Mouse (Mus musculus) myocyte (in vitro differentiated cells): ENCODE data around the gene Upk2. TPM values are rescaled to one million over a fixed set of nuclear protein-coding genes. Genes with fewer than 3 reads are reported as not detected.

Experiments used
- H3K27me3 ChIP-seq: one replicate; pipeline ENCODE4 v1.6.1; 2011; ENCODE audit not compliant: control insufficient read depth, insufficient read depth, insufficient read length
- H3K36me3 ChIP-seq: one replicate; pipeline ENCODE4 v1.6.1; 2011; ENCODE audit not compliant: control insufficient read depth, insufficient read depth
- H3K4me2 ChIP-seq: one replicate; pipeline ENCODE4 v1.6.1; 2011; ENCODE audit warnings: low read depth, control low read depth
- H3K4me3 ChIP-seq: one replicate; pipeline ENCODE4 v1.5.1; 2011; ENCODE audit warnings: mild to moderate bottlenecking, control low read depth, moderate library complexity
- H3K79me2 ChIP-seq: one replicate; pipeline ENCODE4 v1.6.1; 2011; ENCODE audit not compliant: control insufficient read depth, insufficient read depth
- H3ac ChIP-seq: one replicate; pipeline ENCODE4 v1.6.1; 2011; ENCODE audit not compliant: control insufficient read depth, insufficient read length
- CEBPB ChIP-seq: IDR thresholded peaks from 2 replicates; pipeline ENCODE4 v1.6.1; 2011; ENCODE audit warnings: mild to moderate bottlenecking, moderate library complexity; ENCODE audit not compliant: poor library complexity, insufficient read depth, severe bottlenecking
- E2F4 ChIP-seq: IDR thresholded peaks from one replicate; pipeline ENCODE4 v1.6.1; 2011; ENCODE audit warnings: mild to moderate bottlenecking, control low read depth, moderate library complexity; ENCODE audit not compliant: insufficient read depth
- MAX ChIP-seq: IDR thresholded peaks from one replicate; pipeline ENCODE4 v1.6.1; 2011; ENCODE audit warnings: low read depth, mild to moderate bottlenecking, control low read depth
- MYOD1 ChIP-seq, 3 experiments: IDR thresholded peaks; one replicate each; pipeline ENCODE4 v1.6.1; 2011; ENCODE audit warnings: control low read depth in 2 of 3, low read depth in 2 of 3, mild to moderate bottlenecking in 2 of 3, moderate library complexity in 1 of 3; ENCODE audit not compliant: insufficient read length in 2 of 3, control insufficient read depth in 1 of 3
- MYOG ChIP-seq, 3 experiments: IDR thresholded peaks; one replicate each; pipeline ENCODE4 v1.6.1; 2011; ENCODE audit warnings: control low read depth in 2 of 3, low read depth in 2 of 3, mild to moderate bottlenecking in 2 of 3; ENCODE audit not compliant: insufficient read length in 2 of 3, control insufficient read depth in 1 of 3, insufficient read depth in 1 of 3
- POLR2A ChIP-seq: IDR thresholded peaks from one replicate; pipeline ENCODE4 v1.6.1; 2011; ENCODE audit warnings: low read depth, mild to moderate bottlenecking, control low read depth, moderate library complexity; ENCODE audit not compliant: insufficient read length
- POLR2AphosphoS2 ChIP-seq: IDR thresholded peaks from one replicate; pipeline ENCODE4 v1.6.1; 2011; ENCODE audit warnings: low read depth, control low read depth; ENCODE audit not compliant: insufficient read length
- REST ChIP-seq: IDR thresholded peaks from one replicate; pipeline ENCODE4 v1.6.1; 2011; ENCODE audit warnings: mild to moderate bottlenecking, control low read depth, moderate library complexity; ENCODE audit not compliant: insufficient read depth, insufficient read length
- SRF ChIP-seq: IDR thresholded peaks from one replicate; pipeline ENCODE4 v1.6.1; 2011; ENCODE audit warnings: low read depth; ENCODE audit not compliant: control insufficient read depth, insufficient read length
- TCF12 ChIP-seq: IDR thresholded peaks from one replicate; pipeline ENCODE4 v1.6.1; 2011; ENCODE audit warnings: mild to moderate bottlenecking, control low read depth; ENCODE audit not compliant: poor library complexity, insufficient read depth, severe bottlenecking
- TCF3 ChIP-seq: IDR thresholded peaks from one replicate; pipeline ENCODE4 v1.6.1; 2011; ENCODE audit warnings: low read depth, control low read depth; ENCODE audit not compliant: insufficient read length
- USF1 ChIP-seq: IDR thresholded peaks from one replicate; pipeline ENCODE4 v1.6.1; 2011; ENCODE audit warnings: low read depth, mild to moderate bottlenecking, control low read depth, moderate library complexity
- polyA plus RNA-seq: library from polyadenylated mRNA; unstranded; fragments of >200 nt; fragmentation: generic; extraction: Trizol; gene quantifications from one replicate; pipeline ENCODE4 v1.2.1, GENCODE M21; 2012; ENCODE audit warnings: missing spikeins

Gene Upk2
- polyA plus RNA-seq, 1 experiment = not detected

- Histone ChIP-seq H3ac (no peak overlapping the region), H3K36me3 (no peaks in the 10 kb centered on the region), H3K27me3 (peaks cover 5% of the 10 kb centered on the region), H3K79me2 (no peaks in the 10 kb centered on the region), H3K4me3 (no peak overlapping the region), H3K4me2 (no peak overlapping the region)
- no peak for TF ChIP-seq POLR2AphosphoS2
- no peak for TF ChIP-seq CEBPB
- TF ChIP-seq MYOD1 (IDR thresholded peaks at IDR 0.05; ENCODE audit: control insufficient read depth in 1 of 3, insufficient read length in 2 of 3, low read depth in 2 of 3) = no peak
- TF ChIP-seq MYOG (IDR thresholded peaks at IDR 0.05; ENCODE audit: control insufficient read depth in 1 of 3, insufficient read depth in 1 of 3, insufficient read length in 2 of 3, low read depth in 2 of 3) = no peak
- TF ChIP-seq MAX = no peak
- no peak for TF ChIP-seq TCF3
- no peak for TF ChIP-seq SRF
- no peak for TF ChIP-seq REST
- TF ChIP-seq POLR2A = no peak
- TF ChIP-seq USF1 = no peak
- TF ChIP-seq TCF12 = no peak
- no peak for TF ChIP-seq E2F4
These were observed 21.2 kb upstream of the Upk2 start for GRCm38 (mm10) chr9:44475936-44476335.

GRCm38 (mm10) chr9:44474327-44474726, 19.6 kb upstream of the Upk2 start:
- H3K79me2 ChIP-seq = no peaks in the 10 kb centered on the region
- TF ChIP-seq TCF12 = no peak
- no peak for TF ChIP-seq POLR2AphosphoS2
- no peak for TF ChIP-seq USF1
- TF ChIP-seq MYOG (IDR thresholded peaks at IDR 0.05; ENCODE audit: control insufficient read depth in 1 of 3, insufficient read depth in 1 of 3, insufficient read length in 2 of 3, low read depth in 2 of 3) = no peak
- TF ChIP-seq POLR2A = no peak
- no peak for TF ChIP-seq SRF
- no peak for TF ChIP-seq REST
- no peak for TF ChIP-seq TCF3
- TF ChIP-seq CEBPB = no peak
- TF ChIP-seq MYOD1 (IDR thresholded peaks at IDR 0.05; ENCODE audit: control insufficient read depth in 1 of 3, insufficient read length in 2 of 3, low read depth in 2 of 3) = no peak
- no peak for TF ChIP-seq E2F4
- no peak for TF ChIP-seq MAX
- H3ac ChIP-seq = no peak overlapping the region
- H3K4me2 ChIP-seq = no peak overlapping the region
- peaks cover 21% of the 10 kb centered on the region for H3K27me3 ChIP-seq
- H3K4me3 ChIP-seq = no peak overlapping the region
- no peaks in the 10 kb centered on the region for H3K36me3 ChIP-seq

GRCm38 (mm10) chr9:44473184-44473583, 18.4 kb upstream of the Upk2 start:
- Histone ChIP-seq H3K79me2 (no peaks in the 10 kb centered on the region), H3K4me2 (no peak overlapping the region), H3ac (no peak overlapping the region), H3K36me3 (no peaks in the 10 kb centered on the region), H3K4me3 (no peak overlapping the region), H3K27me3 (peaks cover 32% of the 10 kb centered on the region)
- TF ChIP-seq CEBPB = no peak
- no peak for TF ChIP-seq POLR2A
- no peak for TF ChIP-seq TCF3
- TF ChIP-seq SRF = no peak
- no peak for TF ChIP-seq MAX
- no peak for TF ChIP-seq E2F4
- TF ChIP-seq MYOG (IDR thresholded peaks at IDR 0.05; ENCODE audit: control insufficient read depth in 1 of 3, insufficient read depth in 1 of 3, insufficient read length in 2 of 3, low read depth in 2 of 3) = no peak

GRCm38 (mm10) chr9:44468800-44469199, 14.0 kb upstream of the Upk2 start:
- peaks cover 54% of the 10 kb centered on the region for H3K27me3 ChIP-seq
- no peak overlapping the region for H3K4me2 ChIP-seq
- TF ChIP-seq MYOD1 (IDR thresholded peaks at IDR 0.05; ENCODE audit: control insufficient read depth in 1 of 3, insufficient read length in 2 of 3, low read depth in 2 of 3) (no peak), CEBPB (no peak), USF1 (no peak), SRF (no peak), E2F4 (no peak), MAX (no peak), TCF3 (no peak), MYOG (IDR thresholded peaks at IDR 0.05; ENCODE audit: control insufficient read depth in 1 of 3, insufficient read depth in 1 of 3, insufficient read length in 2 of 3, low read depth in 2 of 3) (no peak), REST (no peak), POLR2A (no peak), TCF12 (no peak), POLR2AphosphoS2 (no peak)
- no peaks in the 10 kb centered on the region for H3K79me2 ChIP-seq
- no peak overlapping the region for H3K4me3 ChIP-seq
- no peak overlapping the region for H3ac ChIP-seq
- no peaks in the 10 kb centered on the region for H3K36me3 ChIP-seq

DNA sequence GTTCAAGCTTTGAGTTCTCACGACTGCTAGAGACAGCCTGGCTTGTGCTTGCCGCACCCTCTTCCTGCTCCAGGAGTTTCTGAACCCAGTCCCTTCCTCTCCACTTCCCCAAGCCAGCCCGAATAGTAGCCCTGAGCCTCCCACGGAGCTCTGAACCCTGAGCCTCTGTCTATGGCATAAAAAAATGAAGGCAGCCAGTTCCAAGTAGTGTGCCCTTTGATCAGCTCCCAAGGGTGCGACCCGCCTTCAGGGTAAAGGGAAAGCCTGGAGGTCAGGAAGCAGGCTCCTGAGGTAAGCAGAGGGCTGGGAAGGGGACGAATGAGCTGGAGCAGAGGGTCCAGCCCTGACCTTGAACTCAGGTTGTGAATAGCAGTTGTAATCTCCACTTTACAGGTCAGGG, 13.4 kb upstream of the Upk2 start:
- Histone ChIP-seq H3K4me3 (no peak overlapping the region), H3K36me3 (no peaks in the 10 kb centered on the region), H3ac (no peak overlapping the region), H3K4me2 (no peak overlapping the region), H3K79me2 (no peaks in the 10 kb centered on the region), H3K27me3 (peaks cover 59% of the 10 kb centered on the region)
- TF ChIP-seq E2F4 = no peak
